Mouse (Mus musculus): ENCODE measurements around the gene Lysmd2. TPM values are rescaled to one million over a fixed set of nuclear protein-coding genes. Genes with fewer than 3 reads are reported as not detected.
A peak's percentile ranks its signal among the peaks of the same experiment; 100 is the strongest.

Lysmd2 gene
- polyA plus RNA-seq, 1 experiment, result 120 TPM

DNA sequence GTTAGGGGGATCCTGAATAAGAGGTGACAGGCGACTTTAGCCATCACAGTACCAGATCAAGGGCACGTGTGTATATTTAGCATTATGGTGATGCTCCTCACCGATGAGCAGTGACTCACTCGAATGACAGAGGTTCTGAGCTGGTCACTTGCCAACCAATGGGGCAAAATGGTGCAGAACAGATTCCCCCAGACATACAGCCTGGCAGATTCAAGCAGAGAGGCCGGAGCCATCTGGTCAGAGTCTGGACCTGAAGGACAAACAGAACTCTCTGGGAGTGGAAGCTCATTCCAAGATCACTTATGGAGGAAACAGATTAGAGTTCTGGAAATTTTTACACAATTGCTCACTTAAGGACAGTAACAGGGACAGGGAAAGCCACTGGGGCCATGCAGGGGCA, 41.1 kb downstream of the Lysmd2 start:
- no peak overlapping the region for H3K4me3 ChIP-seq (replicated peaks; ENCODE audit: insufficient read depth, low read depth, low read length)
- peak overlapping the region; percentile 58 for H3K27ac ChIP-seq (ENCODE audit: insufficient read depth, low read length)
- H3K27me3 ChIP-seq (ENCODE audit: control insufficient read depth, insufficient read depth, low read length), result no peaks in the 10 kb centered on the region
- H3K4me1 ChIP-seq (ENCODE audit: control insufficient read depth, insufficient read depth, low read length), result peaks cover 13% of the 10 kb centered on the region; the same call in 1 of the 2 replicates
- WGBS, result 6% methylated on average over 5 of the region's 5 CpGs
- peak; percentile 76 to 88 for DNase-seq
- TF ChIP-seq POLR2A (IDR thresholded peaks at IDR 0.05; ENCODE audit: borderline replicate concordance, insufficient read depth, low read length), result no peak
- TF ChIP-seq CTCF (IDR thresholded peaks at IDR 0.05; ENCODE audit: borderline replicate concordance, insufficient read depth, low read depth, low read length), result no peak

DNA sequence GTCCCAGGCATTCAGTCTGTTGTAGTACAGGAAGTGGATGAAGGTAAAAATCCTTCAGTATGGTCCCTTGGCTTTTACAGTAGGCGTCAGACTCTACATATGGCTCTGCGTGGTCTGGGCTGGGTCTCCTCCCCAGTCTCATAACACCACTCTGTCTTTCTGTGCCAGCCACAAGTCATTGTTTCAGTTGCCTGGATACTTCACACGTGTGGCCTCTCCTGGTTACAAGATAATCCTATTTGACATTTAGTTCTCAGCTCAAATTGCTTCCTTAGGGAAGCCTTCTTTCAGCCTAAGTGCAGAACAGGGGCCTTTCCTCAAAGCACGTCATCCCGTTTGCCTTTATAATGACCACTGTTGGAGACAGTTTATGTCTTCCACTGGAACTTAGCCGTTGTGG, 47.2 kb downstream of the Lysmd2 start:
- Histone ChIP-seq H3K4me1 (ENCODE audit: control insufficient read depth, insufficient read depth, low read length) (no peaks in the 10 kb centered on the region; the same call in 1 of the 2 replicates), H3K4me3 (replicated peaks; ENCODE audit: insufficient read depth, low read depth, low read length) (no peak overlapping the region), H3K27ac (ENCODE audit: insufficient read depth, low read length) (no peak overlapping the region), H3K27me3 (ENCODE audit: control insufficient read depth, insufficient read depth, low read length) (no peaks in the 10 kb centered on the region)
- DNase-seq, result no peak
- WGBS, result 54% methylated on average over 6 of the region's 6 CpGs
- TF ChIP-seq CTCF (IDR thresholded peaks at IDR 0.05; ENCODE audit: borderline replicate concordance, insufficient read depth, low read depth, low read length) (no peak), POLR2A (IDR thresholded peaks at IDR 0.05; ENCODE audit: borderline replicate concordance, insufficient read depth, low read length) (no peak)

DNA sequence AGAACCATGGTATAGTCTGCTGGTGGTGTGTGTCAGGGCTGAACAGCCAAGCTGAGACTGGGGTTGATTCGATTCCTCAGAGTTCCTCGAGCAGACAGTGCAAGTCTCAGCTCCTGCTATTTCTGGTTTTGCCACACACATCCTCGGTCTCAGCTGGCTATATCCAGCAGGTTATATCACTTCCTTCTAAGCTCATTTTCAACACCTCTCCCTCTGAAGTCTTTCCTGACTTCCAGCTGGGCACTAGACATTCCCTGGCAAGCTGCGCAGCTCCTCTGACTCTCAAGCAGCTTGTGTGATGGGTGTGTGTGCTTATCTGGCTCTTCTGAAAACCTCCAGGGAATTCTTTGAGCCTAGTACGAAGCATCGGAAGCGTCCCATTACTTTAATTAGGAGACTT, 50.7 kb downstream of the Lysmd2 start:
- no peak for TF ChIP-seq CTCF (IDR thresholded peaks at IDR 0.05; ENCODE audit: borderline replicate concordance, insufficient read depth, low read depth, low read length)
- no peak for TF ChIP-seq POLR2A (IDR thresholded peaks at IDR 0.05; ENCODE audit: borderline replicate concordance, insufficient read depth, low read length)
- WGBS, result 58% methylated on average over 7 of the region's 7 CpGs
- Histone ChIP-seq H3K27me3 (ENCODE audit: control insufficient read depth, insufficient read depth, low read length) (no peaks in the 10 kb centered on the region), H3K4me3 (replicated peaks; ENCODE audit: insufficient read depth, low read depth, low read length) (no peak overlapping the region), H3K27ac (ENCODE audit: insufficient read depth, low read length) (no peak overlapping the region), H3K4me1 (ENCODE audit: control insufficient read depth, insufficient read depth, low read length) (no peaks in the 10 kb centered on the region)
- no peak for DNase-seq

DNA sequence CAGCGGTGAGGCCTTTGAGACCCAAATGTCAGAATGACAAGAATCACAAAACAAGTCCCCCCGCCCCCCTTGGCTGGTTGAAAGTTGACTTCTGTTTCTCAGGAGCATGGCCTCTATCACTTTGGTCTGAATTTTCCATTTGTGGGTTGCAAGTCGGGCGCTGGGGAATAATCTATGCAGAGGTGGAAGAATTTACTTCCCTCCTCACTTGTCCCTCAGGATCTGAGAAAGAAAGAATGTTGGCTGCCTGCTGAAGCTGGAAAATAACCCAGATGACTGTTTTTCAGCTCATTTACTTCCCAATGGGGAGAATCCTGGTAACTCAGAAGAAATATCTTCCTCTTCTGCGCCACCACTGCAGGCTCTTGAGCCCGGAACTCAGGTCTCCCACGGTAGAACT, 52.8 kb downstream of the Lysmd2 start:
- no peak overlapping the region for H3K27ac ChIP-seq (ENCODE audit: insufficient read depth, low read length)
- DNase-seq, result no peak
- 80% methylated on average over 7 of the region's 7 CpGs for WGBS

DNA sequence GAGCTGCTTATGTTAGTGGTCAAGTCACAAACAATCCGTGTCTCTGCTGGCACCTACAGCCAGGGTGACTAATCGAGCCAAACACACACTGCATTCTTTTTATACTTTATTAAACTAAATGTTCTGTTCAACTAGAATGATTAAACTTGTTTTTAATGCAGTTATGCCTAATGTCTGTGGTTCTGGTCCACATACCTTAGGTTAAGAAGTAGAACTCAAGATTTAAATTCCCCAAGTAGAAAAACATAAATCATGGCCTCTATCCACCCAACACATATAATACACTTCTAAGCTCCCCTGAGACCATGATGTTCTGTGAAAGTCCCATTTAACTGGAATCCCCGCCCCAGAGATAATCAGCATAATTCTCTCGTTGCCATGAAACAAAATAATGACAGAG, 54.1 kb downstream of the Lysmd2 start:
- Histone ChIP-seq H3K27me3 (ENCODE audit: control insufficient read depth, insufficient read depth, low read length) (no peaks in the 10 kb centered on the region), H3K27ac (ENCODE audit: insufficient read depth, low read length) (no peak overlapping the region), H3K4me3 (replicated peaks; ENCODE audit: insufficient read depth, low read depth, low read length) (no peak overlapping the region), H3K4me1 (ENCODE audit: control insufficient read depth, insufficient read depth, low read length) (no peaks in the 10 kb centered on the region; the same call in 1 of the 2 replicates)
- WGBS, result 61% methylated on average over 4 of the region's 4 CpGs
- no peak for DNase-seq
- TF ChIP-seq CTCF (IDR thresholded peaks at IDR 0.05; ENCODE audit: borderline replicate concordance, insufficient read depth, low read depth, low read length) (no peak), POLR2A (IDR thresholded peaks at IDR 0.05; ENCODE audit: borderline replicate concordance, insufficient read depth, low read length) (no peak)

More for the DNA sequence above, 52.8 kb downstream of the Lysmd2 start:
- H3K4me1 ChIP-seq (ENCODE audit: control insufficient read depth, insufficient read depth, low read length), result no peaks in the 10 kb centered on the region; the same call in 1 of the 2 replicates
- H3K4me3 ChIP-seq (replicated peaks; ENCODE audit: insufficient read depth, low read depth, low read length), result no peak overlapping the region
- TF ChIP-seq POLR2A (IDR thresholded peaks at IDR 0.05; ENCODE audit: borderline replicate concordance, insufficient read depth, low read length), result no peak
- TF ChIP-seq CTCF (IDR thresholded peaks at IDR 0.05; ENCODE audit: borderline replicate concordance, insufficient read depth, low read depth, low read length), result no peak
- H3K27me3 ChIP-seq (ENCODE audit: control insufficient read depth, insufficient read depth, low read length), result no peaks in the 10 kb centered on the region

DNA sequence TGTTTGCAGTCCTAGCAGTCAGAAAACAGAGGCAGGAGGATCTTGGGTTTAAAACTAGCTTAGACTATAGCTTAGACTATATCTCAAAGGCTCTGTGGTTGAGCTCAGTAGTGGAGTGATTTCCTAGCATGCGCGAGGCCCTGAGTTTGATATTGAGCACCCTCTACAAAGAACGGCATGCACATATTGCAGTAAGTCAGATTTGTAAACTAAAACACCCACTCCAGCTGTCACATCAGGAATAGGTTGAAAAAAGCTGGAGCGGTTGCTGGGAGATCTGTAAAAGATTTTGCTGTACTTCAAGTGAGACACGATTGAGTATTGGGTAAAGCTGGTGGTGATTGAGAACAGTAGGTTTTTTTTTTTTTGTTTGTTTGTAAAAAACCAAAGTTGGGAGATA, 55.1 kb downstream of the Lysmd2 start:
- H3K27ac ChIP-seq (ENCODE audit: insufficient read depth, low read length), result no peak overlapping the region
- WGBS, result 87% methylated on average over 5 of the region's 5 CpGs
- no peaks in the 10 kb centered on the region for H3K27me3 ChIP-seq (ENCODE audit: control insufficient read depth, insufficient read depth, low read length)
- no peak overlapping the region for H3K4me3 ChIP-seq (replicated peaks; ENCODE audit: insufficient read depth, low read depth, low read length)
- DNase-seq, result no peak
- no peaks in the 10 kb centered on the region; the same call in 1 of the 2 replicates for H3K4me1 ChIP-seq (ENCODE audit: control insufficient read depth, insufficient read depth, low read length)
- TF ChIP-seq POLR2A (IDR thresholded peaks at IDR 0.05; ENCODE audit: borderline replicate concordance, insufficient read depth, low read length), result no peak

DNA sequence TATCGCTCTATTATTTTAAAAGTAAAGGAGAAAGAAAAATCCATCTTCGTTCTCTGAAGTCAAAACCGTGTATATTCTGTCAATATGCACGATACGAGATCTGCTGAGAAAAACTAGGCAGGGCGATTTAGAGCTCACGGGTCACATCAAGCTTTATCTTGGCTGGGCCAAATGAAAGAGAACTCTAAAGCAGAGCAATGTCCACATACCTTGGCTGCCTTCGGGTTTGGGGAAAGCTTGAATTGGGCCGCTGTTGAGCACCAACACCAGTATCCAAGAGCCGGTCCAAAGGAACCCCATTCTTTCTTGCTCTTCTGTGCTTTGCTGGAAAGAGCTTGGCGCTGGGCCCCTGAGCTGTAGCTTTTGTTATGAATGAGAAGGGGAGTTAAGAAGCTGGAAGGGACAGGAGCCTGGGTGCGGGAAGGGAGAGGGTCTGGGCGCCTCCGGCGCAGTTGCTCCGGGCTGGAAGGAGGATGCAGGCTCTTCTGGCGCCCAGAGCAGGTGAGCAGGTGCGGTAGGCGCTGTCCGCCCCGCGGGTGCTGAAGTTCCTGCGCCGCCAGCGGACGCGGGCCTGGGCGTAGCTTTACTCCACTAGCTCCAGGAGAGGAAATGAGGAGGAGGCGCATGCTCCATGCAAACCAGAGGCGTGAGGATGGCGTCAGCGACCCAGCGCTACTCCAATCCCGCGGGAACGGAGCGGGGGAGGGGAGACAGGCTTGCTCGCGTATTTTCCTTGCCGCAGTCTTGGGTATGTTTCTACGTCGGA, 58.1 kb downstream of the Lysmd2 start, which contains the start of gene Scg3:
TSS of gene Scg3 (minus strand) at position 631 of the 766 bp plus-strand sequence.
- Histone ChIP-seq H3K27ac (ENCODE audit: insufficient read depth, low read length) (peak within 1 kb of the TSS; percentile 88), H3K4me1 (ENCODE audit: control insufficient read depth, insufficient read depth, low read length) (no peaks in the 10 kb centered on the region; the same call in 1 of the 2 replicates), H3K4me3 (replicated peaks; ENCODE audit: insufficient read depth, low read depth, low read length) (peak within 1 kb of the TSS; percentile 73), H3K27me3 (ENCODE audit: control insufficient read depth, insufficient read depth, low read length) (no peaks in the 10 kb centered on the region)
- TF ChIP-seq POLR2A (IDR thresholded peaks at IDR 0.05; ENCODE audit: borderline replicate concordance, insufficient read depth, low read length), result peak; percentile 93
- TF ChIP-seq CTCF (IDR thresholded peaks at IDR 0.05; ENCODE audit: borderline replicate concordance, insufficient read depth, low read depth, low read length), result no peak
- WGBS, result 3% methylated on average over 42 of the region's 42 CpGs
- peak; percentile 97 to 98 for DNase-seq

DNA sequence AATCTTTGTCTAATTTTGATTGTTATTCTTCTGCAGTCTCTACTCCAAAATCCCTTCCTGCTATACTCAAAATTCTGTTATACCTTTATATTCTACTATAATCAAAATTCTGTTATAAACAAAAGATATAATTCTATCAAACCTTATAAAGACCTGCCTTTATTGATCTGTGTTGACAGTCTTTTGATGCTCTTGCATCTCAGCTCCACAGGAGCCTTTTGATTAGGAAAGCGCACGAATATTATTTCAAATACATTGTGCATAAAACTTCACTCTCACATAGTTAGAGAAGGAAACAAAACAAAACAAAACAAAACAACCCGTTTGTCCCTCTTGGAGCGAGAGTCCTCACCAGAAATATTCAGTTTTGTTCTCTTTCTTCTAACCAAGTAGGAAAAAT, 58.8 kb downstream of the Lysmd2 start:
- Histone ChIP-seq H3K27ac (ENCODE audit: insufficient read depth, low read length) (peak overlapping the region; percentile 88), H3K27me3 (ENCODE audit: control insufficient read depth, insufficient read depth, low read length) (no peaks in the 10 kb centered on the region), H3K4me1 (ENCODE audit: control insufficient read depth, insufficient read depth, low read length) (no peaks in the 10 kb centered on the region; the same call in 1 of the 2 replicates), H3K4me3 (replicated peaks; ENCODE audit: insufficient read depth, low read depth, low read length) (peak overlapping the region; percentile 73)
- no peak for TF ChIP-seq CTCF (IDR thresholded peaks at IDR 0.05; ENCODE audit: borderline replicate concordance, insufficient read depth, low read depth, low read length)
- TF ChIP-seq POLR2A (IDR thresholded peaks at IDR 0.05; ENCODE audit: borderline replicate concordance, insufficient read depth, low read length), result no peak
- DNase-seq, result no peak
- WGBS, result 22% methylated on average over 4 of the region's 4 CpGs

Data from cerebellum, adult 2 months (tissue).